20 mouse cellular contexts compared by ENCODE assay signal in the genomic region with DNA sequence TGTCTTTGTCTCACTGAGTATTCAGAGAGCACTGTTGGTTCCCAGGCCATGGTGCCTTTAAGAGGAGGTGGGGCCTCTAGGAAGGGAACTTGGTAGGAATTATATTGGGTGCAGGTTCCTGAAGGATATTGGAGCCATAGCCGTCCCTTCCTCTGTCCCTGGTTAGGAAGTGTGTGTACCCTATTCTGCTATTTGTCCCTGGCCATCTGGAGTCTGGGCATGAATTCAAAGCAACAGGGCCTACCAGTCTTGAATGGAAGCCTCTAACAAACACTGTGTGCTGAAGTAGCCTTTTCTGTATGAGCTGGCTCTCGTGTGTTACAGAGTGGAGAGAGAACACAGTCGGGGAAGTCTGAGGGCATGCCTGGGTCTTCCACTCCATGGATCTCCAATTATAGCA. TPM values are rescaled to one million over a fixed set of nuclear protein-coding genes. Genes with fewer than 3 reads are reported as not detected.
A peak's percentile ranks its signal among the peaks of the same experiment; 100 is the strongest.
DNase-seq lines count a peak whose midpoint lies in the region; ATAC-seq and TF ChIP-seq lines count a peak whose summit lies in the region.
"Had no signal": no experiment of that assay in that cellular context is flagged by ENCODE, and none has a peak within 500 bp of the region (broad histone marks: within the 10 kb centered on the region; RNA-seq: fewer than 3 reads in every experiment).

No protein-coding gene starts in this region.

- ATAC-seq in frontal cortex, adult (ENCODE audit: low TSS enrichment): peak; percentile 50; the same call in 1 of the 2 replicates
- ATAC-seq in megakaryocyte progenitor cell, adult 5-6 weeks (replicated peaks; ENCODE audit: poor library complexity): no peak
- ATAC-seq: intestine, embryonic 15.5 days; midbrain, embryonic 13.5 days had no signal

- 5% methylated on average over 3 of the region's 3 CpGs for WGBS in cerebellum, adult 2 months

- peaks cover 19% of the 10 kb centered on the region for H3K4me1 ChIP-seq in cerebellum, adult 2 months (ENCODE audit: control insufficient read depth, insufficient read depth, low read length)
- peaks cover 13% of the 10 kb centered on the region for H3K4me1 ChIP-seq in cortical plate, adult 2 months (ENCODE audit: control insufficient read depth, insufficient read depth, low read length)
- H3K4me1 ChIP-seq: hindbrain, embryonic 13.5 days; intestine, embryonic 15.5 days; limb, embryonic 10.5 days; midbrain, embryonic 13.5 days had no signal

- H3K27ac ChIP-seq in cerebellum, adult 2 months (ENCODE audit: insufficient read depth, low read length): peak overlapping the region; percentile 93
- 0 out of 2 replicates have a peak overlapping the region, but pooled peaks have one; percentile 35 for H3K27ac ChIP-seq in cortical plate, adult 2 months (ENCODE audit: insufficient read depth, low read length)
- H3K27ac ChIP-seq: hindbrain, embryonic 13.5 days; intestine, embryonic 15.5 days; kidney, embryonic 15.5 days; limb, embryonic 10.5 days; macrophage; midbrain, embryonic 13.5 days had no signal

- H3K4me3 ChIP-seq in cerebellum, adult 2 months (replicated peaks; ENCODE audit: insufficient read depth, low read depth, low read length): no peak overlapping the region
- H3K4me3 ChIP-seq in cortical plate, adult 2 months (ENCODE audit: insufficient read depth, low read length): no peak overlapping the region
- H3K4me3 ChIP-seq: hindbrain, embryonic 13.5 days; intestine, embryonic 15.5 days; kidney, embryonic 15.5 days; limb, embryonic 10.5 days; midbrain, embryonic 13.5 days; myocyte had no signal

- TF ChIP-seq CTCF in cerebellum, adult 2 months (IDR thresholded peaks at IDR 0.05; ENCODE audit: borderline replicate concordance, insufficient read depth, low read depth, low read length): no peak
- TF ChIP-seq CTCF in cortical plate, adult 2 months (IDR thresholded peaks at IDR 0.05; ENCODE audit: extremely low read depth, insufficient read depth, low read length): no peak

- TF ChIP-seq POLR2A in cerebellum, adult 2 months (IDR thresholded peaks at IDR 0.05; ENCODE audit: borderline replicate concordance, insufficient read depth, low read length): no peak
- TF ChIP-seq POLR2A in cortical plate, adult 2 months (IDR thresholded peaks at IDR 0.05; ENCODE audit: extremely low read depth, insufficient read depth, low read length): no peak

- DNase-seq in frontal cortex, adult 2 months (ENCODE audit: extremely low spot score in 1 of 2, low spot score in 1 of 2): no peak
- DNase-seq in brain, adult 2 months (ENCODE audit: low read depth, low spot score): peak; percentile 96
- DNase-seq in cerebellum, adult 2 months: peak; percentile 82 to 92
- no peak for DNase-seq in embryo, embryonic 10 days (ENCODE audit: low spot score)
- DNase-seq in lung, postnatal 10 days: no peak
- DNase-seq: adrenal gland, postnatal 14 days; gastrocnemius, postnatal 14 days; heart, postnatal 10 days; lung, adult 2 months had no signal

- H3K27me3 ChIP-seq in cerebellum, adult 2 months (ENCODE audit: control insufficient read depth, insufficient read depth, low read length): no peaks in the 10 kb centered on the region
- H3K27me3 ChIP-seq: hindbrain, embryonic 13.5 days; intestine, embryonic 15.5 days; kidney, embryonic 15.5 days; midbrain, embryonic 13.5 days had no signal

RNA-seq across cellular contexts. Expression of a gene that starts 42.4 kb away (rescaled TPM):
- 16.4 and 20.4 TPM in 2 replicates for polyA plus RNA-seq in frontal cortex, adult 2 months (2012; rRNA removed)
- 21.2 and 24.7 TPM in 2 replicates for polyA plus RNA-seq in cerebellum, adult 2 months (2012; rRNA removed)
- 17.2 and 20.1 TPM in 2 replicates for polyA plus RNA-seq in cortical plate, adult 2 months (2012; rRNA removed)
- total RNA-seq in megakaryocyte progenitor cell, adult 5-6 weeks (2015): 79.4 and 85.9 TPM in 2 replicates
- 23.2 and 26.7 TPM in 2 replicates for total RNA-seq in megakaryocyte progenitor cell, adult 5-6 weeks (2017)

RNA-seq across cellular contexts. Expression of a gene that starts 42.6 kb away (rescaled TPM):
- polyA plus RNA-seq in frontal cortex, adult 2 months (2012; rRNA removed): 87.9 and 89.4 TPM in 2 replicates
- polyA plus RNA-seq in cerebellum, adult 2 months (2012; rRNA removed): 77.0 and 81.3 TPM in 2 replicates
- polyA plus RNA-seq in cortical plate, adult 2 months (2012; rRNA removed): 92.4 and 97.5 TPM in 2 replicates
- total RNA-seq in megakaryocyte progenitor cell, adult 5-6 weeks (2015): 35.9 and 43.6 TPM in 2 replicates
- total RNA-seq in megakaryocyte progenitor cell, adult 5-6 weeks (2017): 45.4 and 48.0 TPM in 2 replicates

RNA-seq across cellular contexts. Expression of a gene that starts 49.9 kb away (rescaled TPM):
- polyA plus RNA-seq in frontal cortex, adult 2 months (2012; rRNA removed): 0.32 TPM in 1 of 2 replicates, not detected in the other
- polyA plus RNA-seq in cerebellum, adult 2 months (2012; rRNA removed): 0.13 and 0.27 TPM in 2 replicates
- polyA plus RNA-seq in cortical plate, adult 2 months (2012; rRNA removed): not detected in 2 replicates
- total RNA-seq in megakaryocyte progenitor cell, adult 5-6 weeks (2015): not detected in 2 replicates
- not detected in 2 replicates for total RNA-seq in megakaryocyte progenitor cell, adult 5-6 weeks (2017)
- total RNA-seq: gastrocnemius, postnatal 14 days; neutrophil, adult 5-6 weeks had no signal
- polyA plus RNA-seq: hindbrain, embryonic 13.5 days; macrophage; midbrain, embryonic 13.5 days; myocyte had no signal

Comparison
In these comparisons a context has a peak if more than half of its experiments do, and no peak if none do; other contexts are left out.
1. DNase-seq: peak in brain, adult 2 months (single experiment) and cerebellum, adult 2 months (2 of 2); none in frontal cortex, adult 2 months (0 of 2), embryo, embryonic 10 days (single experiment) and lung, postnatal 10 days (single experiment).